Mouse (Mus musculus) hindbrain, postnatal 0 days (tissue): ENCODE measurements at regions not wholly inside any gene's neighbourhood (a gene's known extent, or its start where the extent isn't known, plus 50 kb on each side); places are given as distances from the start of the nearest gene placed in this dataset.

Experiments
- ATAC-seq: fragments of 200-750 bp; cut with Nextera tagmentation; 2 replicates; pipeline ENCODE4 v1.8.0; 2017; ENCODE audit warnings: mild to moderate bottlenecking, moderate TSS enrichment, moderate library complexity
- DNase-seq: peaks from one replicate; pipeline ENCODE4 v3.0.0-alpha.2; 2015; ENCODE audit warnings: low spot score
- H3K27ac ChIP-seq: fragments of 300-500 bp; sonication (generic); 2 replicates; pipeline ENCODE4 v1.5.1; 2014; ENCODE audit warnings: mild to moderate bottlenecking
- H3K27me3 ChIP-seq: fragments of 300-500 bp; sonication (generic); 2 replicates; pipeline ENCODE4 v1.6.1; 2014; ENCODE audit warnings: low read length, mixed read lengths; ENCODE audit not compliant: insufficient read depth
- H3K36me3 ChIP-seq: fragments of 300-500 bp; sonication (generic); 2 replicates; pipeline ENCODE4 v1.6.1; 2014; ENCODE audit warnings: low read length, mixed read lengths; ENCODE audit not compliant: insufficient read depth
- H3K4me1 ChIP-seq: fragments of 300-500 bp; sonication (generic); 2 replicates; pipeline ENCODE4 v1.6.1; 2014; ENCODE audit warnings: antibody characterized with exemption, low read length, mixed read lengths; ENCODE audit not compliant: insufficient read depth
- H3K4me2 ChIP-seq: fragments of 300-500 bp; sonication (generic); 2 replicates; pipeline ENCODE4 v1.6.1; 2014; ENCODE audit warnings: low read depth, mild to moderate bottlenecking, low read length, moderate library complexity, mixed read lengths
- H3K4me3 ChIP-seq: fragments of 300-500 bp; sonication (generic); 2 replicates; pipeline ENCODE4 v1.5.1; 2014; ENCODE audit warnings: low read length
- H3K9ac ChIP-seq: fragments of 300-500 bp; sonication (generic); replicated peaks from 2 replicates; pipeline ENCODE4 v1.6.1; 2014; ENCODE audit warnings: mild to moderate bottlenecking, low read length, moderate library complexity, mixed read lengths
- H3K9me3 ChIP-seq: fragments of 300-500 bp; sonication (generic); 2 replicates; pipeline ENCODE4 v1.6.1; 2016; ENCODE audit warnings: low read length, mixed read lengths
- CTCF ChIP-seq: IDR thresholded peaks from 2 replicates; pipeline ENCODE4 v1.5.1; 2016; ENCODE audit warnings: antibody characterized with exemption, control low read depth, low read depth
- WGBS: fragments of 180-500 bp; shearing (Covaris S2); extraction: QIAGEN DNeasy Blood & Tissue Kit; methylation state at CpG from one replicate; pipeline ENCODE4 v1.1.7; 2014; 5-methylcytosine and 5-hydroxymethylcytosine counted together

DNA sequence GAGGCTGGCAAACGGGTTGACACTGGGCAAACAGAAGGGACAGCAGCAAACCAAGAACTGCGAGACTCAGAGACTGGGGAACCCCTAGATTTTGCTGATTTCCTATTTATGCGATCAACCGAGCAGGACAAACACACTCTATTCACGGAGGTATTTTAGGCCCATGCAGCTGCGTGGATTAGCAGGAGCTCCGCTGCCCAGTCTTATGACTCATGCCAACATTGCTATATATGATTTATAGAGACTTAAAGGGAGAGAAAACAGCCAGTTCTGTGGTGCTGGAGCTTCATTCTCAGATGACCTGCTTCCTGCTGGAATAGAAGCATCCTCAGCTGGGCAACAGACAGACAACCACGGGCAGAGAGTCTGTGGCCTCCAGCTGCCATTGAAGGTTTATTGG is 71.2 kb upstream of the Maml3 start:
- TF ChIP-seq CTCF, result no peak
- DNase-seq (no peak), ATAC-seq (no peak)
- Histone ChIP-seq H3K27me3 (no peaks in the 10 kb centered on the region), H3K9ac (no peak overlapping the region), H3K4me3 (no peak overlapping the region), H3K4me2 (no peak overlapping the region), H3K9me3 (no peaks in the 10 kb centered on the region), H3K27ac (no peak overlapping the region), H3K4me1 (peaks cover 20% of the 10 kb centered on the region), H3K36me3 (no peaks in the 10 kb centered on the region)
- WGBS, result 64% methylated on average over 8 of the region's 8 CpGs

DNA sequence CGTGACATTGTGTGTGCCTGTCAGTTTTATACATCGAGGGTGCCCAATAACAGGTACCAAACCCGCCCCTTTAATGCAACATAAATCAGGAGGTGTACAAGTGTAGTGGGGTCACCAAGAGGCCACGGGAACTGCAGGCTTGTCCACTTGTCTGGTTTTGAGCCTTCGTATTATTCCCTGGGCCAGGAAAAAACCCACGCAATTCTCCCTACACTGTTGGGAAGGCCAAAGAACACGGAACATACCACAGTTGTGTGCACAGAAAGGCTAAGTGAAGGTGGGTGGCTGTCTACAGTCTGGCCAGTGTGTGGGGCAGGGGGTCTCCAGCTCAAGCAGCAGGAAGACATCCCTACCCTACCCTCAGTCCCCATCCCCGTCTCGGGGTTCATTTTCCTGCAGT is 74.0 kb upstream of the Maml3 start:
- Histone ChIP-seq H3K27me3 (no peaks in the 10 kb centered on the region), H3K4me2 (peak overlapping the region; percentile 37; the same call in 1 of the 2 replicates), H3K9ac (0 out of 2 replicates have a peak overlapping the region, but pooled peaks have one; percentile 19), H3K36me3 (no peaks in the 10 kb centered on the region), H3K27ac (peak overlapping the region; percentile 70; the same call in 1 of the 2 replicates), H3K9me3 (no peaks in the 10 kb centered on the region), H3K4me3 (no peak overlapping the region), H3K4me1 (peaks cover 20% of the 10 kb centered on the region)
- no peak for ATAC-seq
- 56% methylated on average over 9 of the region's 9 CpGs for WGBS
- no peak for DNase-seq
- TF ChIP-seq CTCF, result no peak

DNA sequence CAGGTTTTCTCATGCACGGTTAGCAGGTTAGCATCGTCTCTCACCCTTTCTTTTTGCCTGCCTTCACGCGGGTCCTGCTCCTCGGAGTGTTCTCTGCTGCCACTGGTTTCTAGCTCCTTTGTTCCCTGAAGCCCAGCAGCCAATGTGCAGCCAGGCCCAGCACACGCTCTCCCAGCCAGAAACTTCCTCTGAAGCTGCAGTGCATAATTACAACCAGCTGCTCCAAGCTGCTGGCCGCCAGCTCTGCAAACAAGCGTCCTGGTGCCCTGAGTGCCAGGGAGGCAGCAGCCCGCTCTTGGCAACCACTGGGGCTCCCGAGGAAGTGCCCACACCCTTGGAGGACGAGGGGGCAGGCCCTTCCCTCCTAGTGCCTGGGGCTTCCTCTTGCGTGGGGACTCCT is 74.8 kb upstream of the Maml3 start:
- Histone ChIP-seq H3K9ac (peak overlapping the region; percentile 19; the same call in 1 of the 2 replicates), H3K27ac (peak overlapping the region; percentile 70), H3K4me2 (peak overlapping the region; percentile 37), H3K36me3 (no peaks in the 10 kb centered on the region), H3K4me3 (no peak overlapping the region), H3K4me1 (peaks cover 20% of the 10 kb centered on the region), H3K27me3 (no peaks in the 10 kb centered on the region), H3K9me3 (no peaks in the 10 kb centered on the region)
- TF ChIP-seq CTCF, result peak; percentile 17; the same call in 1 of the 2 replicates
- WGBS, result 1% methylated on average over 12 of the region's 12 CpGs
- peak; percentile 95 for ATAC-seq
- DNase-seq, result peak; percentile 94

- Histone ChIP-seq H3K4me2 (peak overlapping the region; percentile 37), H3K9ac (0 out of 2 replicates have a peak overlapping the region, but pooled peaks have one; percentile 2), H3K4me3 (no peak overlapping the region), H3K36me3 (no peaks in the 10 kb centered on the region), H3K27me3 (no peaks in the 10 kb centered on the region), H3K27ac (peak overlapping the region; percentile 70), H3K4me1 (peaks cover 20% of the 10 kb centered on the region), H3K9me3 (no peaks in the 10 kb centered on the region)
- ATAC-seq (no peak), DNase-seq (no peak)
- TF ChIP-seq CTCF, result no peak
- 16% methylated on average over 8 of the region's 8 CpGs for WGBS
Observed at GRCm38 (mm10) chr3:52180306-52180705, 75.4 kb upstream of the Maml3 start.

- Histone ChIP-seq H3K9ac (0 out of 2 replicates have a peak overlapping the region, but pooled peaks have one; percentile 2), H3K4me2 (peak overlapping the region; percentile 37; the same call in 1 of the 2 replicates), H3K27ac (peak overlapping the region; percentile 70), H3K36me3 (no peaks in the 10 kb centered on the region), H3K27me3 (no peaks in the 10 kb centered on the region), H3K4me3 (no peak overlapping the region), H3K9me3 (no peaks in the 10 kb centered on the region), H3K4me1 (peaks cover 20% of the 10 kb centered on the region)
- DNase-seq (peak; percentile 90), ATAC-seq (peak; percentile 73)
- no peak for TF ChIP-seq CTCF
- WGBS, result 16% methylated on average over 10 of the region's 10 CpGs
Observed at GRCm38 (mm10) chr3:52180785-52181184, 75.9 kb upstream of the Maml3 start.

GRCm38 (mm10) chr3:52181326-52182101 is 76.6 kb upstream of the Maml3 start:
- no peaks in the 10 kb centered on the region for H3K9me3 ChIP-seq

GRCm38 (mm10) chr3:52184241-52184640 is 79.4 kb upstream of the Maml3 start:
- Histone ChIP-seq H3K27me3 (no peaks in the 10 kb centered on the region), H3K4me1 (peaks cover 15% of the 10 kb centered on the region), H3K9ac (no peak overlapping the region), H3K9me3 (no peaks in the 10 kb centered on the region), H3K4me2 (no peak overlapping the region), H3K4me3 (no peak overlapping the region), H3K36me3 (no peaks in the 10 kb centered on the region), H3K27ac (no peak overlapping the region)
- 76% methylated on average over 12 of the region's 12 CpGs for WGBS
- no peak for ATAC-seq
- no peak for DNase-seq
- no peak for TF ChIP-seq CTCF

More at GRCm38 (mm10) chr3:52181326-52182101, 76.6 kb upstream of the Maml3 start:
- Histone ChIP-seq H3K4me3 (no peak overlapping the region), H3K36me3 (no peaks in the 10 kb centered on the region), H3K4me2 (no peak overlapping the region), H3K27me3 (no peaks in the 10 kb centered on the region), H3K9ac (no peak overlapping the region), H3K4me1 (peaks cover 20% of the 10 kb centered on the region), H3K27ac (0 out of 2 replicates have a peak overlapping the region, but pooled peaks have one; percentile 70)
- DNase-seq, result no peak
- 0 out of 2 replicates have a peak, but pooled peaks have one; percentile 7 for TF ChIP-seq CTCF
- no peak for ATAC-seq
- WGBS, result 86% methylated on average over 9 of the region's 9 CpGs
